Mouse (Mus musculus) fat pad, adult 2 months (tissue): ENCODE results near the gene 1700113H08Rik.

Source experiments
- DNase-seq: peaks from one replicate; pipeline ENCODE4 v3.0.0-alpha.2; 2011; ENCODE audit warnings: low read depth, low spot score; ENCODE audit errors: extremely low read depth

The 1700113H08Rik gene

GRCm38 (mm10) chr10:87196123-87196756 is 138.4 kb downstream of the 1700113H08Rik start:
- DNase-seq = no peak

- no peak for DNase-seq
Measured at GRCm38 (mm10) chr10:87198720-87199119, 140.9 kb downstream of the 1700113H08Rik start.

GRCm38 (mm10) chr10:87209466-87209865 is 151.6 kb downstream of the 1700113H08Rik start:
- no peak for DNase-seq

GRCm38 (mm10) chr10:87211046-87211445 is 153.2 kb downstream of the 1700113H08Rik start:
- no peak for DNase-seq

DNA sequence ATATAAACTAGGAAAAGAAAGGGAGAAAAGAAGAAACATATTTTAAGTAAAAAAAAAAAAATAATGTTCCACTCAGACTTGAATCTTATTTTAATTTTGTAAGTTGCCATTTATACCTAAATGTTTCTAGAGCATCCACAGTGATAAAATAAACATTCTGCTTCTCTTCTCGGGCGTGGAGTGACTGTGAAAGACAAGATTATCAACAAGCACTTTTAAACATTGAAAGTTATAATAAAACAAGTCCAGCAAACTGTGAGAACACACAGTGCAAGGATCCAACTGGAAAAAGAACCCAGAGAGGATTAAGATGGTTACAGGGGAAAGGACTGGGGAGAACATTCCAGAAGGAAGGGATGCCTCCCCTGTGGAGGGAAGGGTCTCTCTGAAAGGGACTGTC is 155.0 kb downstream of the 1700113H08Rik start:
- DNase-seq = no peak

GRCm38 (mm10) chr10:87230071-87230910 is 172.4 kb downstream of the 1700113H08Rik start:
- DNase-seq = no peak

GRCm38 (mm10) chr10:87239332-87240008 is 181.6 kb downstream of the 1700113H08Rik start:
- DNase-seq = no peak

DNA sequence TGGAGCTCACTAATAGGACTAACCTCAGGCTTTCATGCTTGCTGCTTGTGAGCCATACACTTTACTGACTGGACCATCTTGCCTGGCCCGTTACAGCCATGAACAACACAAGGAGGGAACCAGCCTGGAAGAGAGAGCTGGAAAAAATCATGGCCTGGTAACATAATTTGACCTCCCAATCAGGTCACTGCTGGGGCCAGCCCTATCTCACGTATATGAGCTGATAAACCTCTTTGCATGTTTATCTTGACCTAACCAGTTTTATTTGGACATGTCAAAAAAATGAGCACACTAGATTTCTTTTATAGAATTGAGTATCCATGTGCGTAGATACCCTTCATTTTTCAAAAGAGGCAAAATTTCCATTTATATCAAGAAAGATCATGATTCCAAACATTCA is 213.9 kb downstream of the 1700113H08Rik start:
- DNase-seq = no peak

GRCm38 (mm10) chr10:87272133-87272622 is 214.3 kb downstream of the 1700113H08Rik start:
- no peak for DNase-seq

DNA sequence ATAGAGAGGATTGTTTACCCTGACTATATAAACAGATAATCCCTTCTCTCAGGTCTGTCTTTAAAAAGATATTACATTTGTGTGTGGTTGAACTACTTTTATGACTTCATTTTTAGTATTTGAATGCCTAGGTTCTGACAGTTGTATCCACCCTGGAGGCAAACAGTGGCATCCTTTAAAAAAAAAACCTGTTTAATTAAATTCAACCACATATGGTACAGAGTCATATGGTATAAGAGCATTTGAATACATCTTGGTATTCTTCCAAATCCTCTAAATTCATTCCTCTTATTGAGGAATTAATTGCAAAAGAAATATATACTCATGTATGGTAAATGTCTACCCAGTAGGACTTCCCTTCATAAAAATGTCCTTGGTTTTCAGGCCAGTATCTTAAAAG is 217.2 kb downstream of the 1700113H08Rik start:
- DNase-seq = no peak
